Mouse (Mus musculus) bone marrow, adult 2 months (tissue): Measurements from ENCODE around the gene Chadl. TPM values are rescaled to one million over a fixed set of nuclear protein-coding genes. Genes with fewer than 3 reads are reported as not detected.

Source experiments
- H3K27ac ChIP-seq: fragments of 200-500 bp; 2 replicates; pipeline ENCODE4 v1.5.1; 2012; ENCODE audit warnings: low read depth, mild to moderate bottlenecking, control low read depth, inconsistent platforms, low read length; ENCODE audit not compliant: control insufficient read depth, poor library complexity, insufficient read depth
- H3K4me1 ChIP-seq: fragments of 200-500 bp; 2 replicates; pipeline ENCODE4 v1.6.1; 2011; ENCODE audit warnings: low read length; ENCODE audit not compliant: control insufficient read depth, insufficient read depth
- H3K4me3 ChIP-seq: fragments of 200-500 bp; replicated peaks from 2 replicates; pipeline ENCODE3; 2011; ENCODE audit warnings: mild to moderate bottlenecking, low read depth, low read length, control low read depth; ENCODE audit not compliant: control insufficient read depth
- CTCF ChIP-seq: fragments of 200-500 bp; IDR thresholded peaks from 2 replicates; pipeline ENCODE4 v1.5.1; 2011; ENCODE audit warnings: low read length, control low read depth; ENCODE audit not compliant: control insufficient read depth, insufficient read depth
- POLR2A ChIP-seq: fragments of 200-500 bp; IDR thresholded peaks from 2 replicates; pipeline ENCODE4 v1.6.1; 2011; ENCODE audit warnings: low read depth, mild to moderate bottlenecking, control low read depth, low read length, borderline replicate concordance; ENCODE audit not compliant: control insufficient read depth
- WGBS: fragments of 180-500 bp; shearing (Covaris S2); methylation state at CpG from one replicate; pipeline ENCODE4 v1.1.7; 2018; 5-methylcytosine and 5-hydroxymethylcytosine counted together
- polyA plus RNA-seq: library from polyadenylated mRNA; stranded (reverse); fragments of >200 nt; gene quantifications from 2 replicates; pipeline ENCODE4 v1.2.4, GENCODE M21; 2011; ENCODE audit warnings: low replicate concordance; ENCODE audit not compliant: missing spikeins, insufficient read depth, insufficient read length

The Chadl gene
- polyA plus RNA-seq, 1 experiment, result not detected

GRCm38 (mm10) chr15:81663281-81663680, 33.8 kb downstream of the Chadl start:
- TF ChIP-seq CTCF (no peak), POLR2A (no peak)
- H3K4me3 ChIP-seq, result no peak overlapping the region

GRCm38 (mm10) chr15:81661701-81662100, 35.4 kb downstream of the Chadl start:
- TF ChIP-seq CTCF (no peak), POLR2A (no peak)
- no peak overlapping the region for H3K27ac ChIP-seq
- H3K4me1 ChIP-seq, result no peaks in the 10 kb centered on the region
- 79% methylated on average over 2 of the region's 2 CpGs for WGBS
- H3K4me3 ChIP-seq, result no peak overlapping the region

More at GRCm38 (mm10) chr15:81663281-81663680, 33.8 kb downstream of the Chadl start:
- no peaks in the 10 kb centered on the region for H3K4me1 ChIP-seq
- WGBS, result 68% methylated on average over 10 of the region's 10 CpGs
- no peak overlapping the region for H3K27ac ChIP-seq

- TF ChIP-seq CTCF (no peak), POLR2A (no peak)
- Histone ChIP-seq H3K4me3 (no peak overlapping the region), H3K27ac (no peak overlapping the region), H3K4me1 (no peaks in the 10 kb centered on the region)
- 89% methylated on average over 7 of the region's 7 CpGs for WGBS
These were observed 46.5 kb downstream of the Chadl start for GRCm38 (mm10) chr15:81650636-81651035.

- Histone ChIP-seq H3K4me3 (no peak overlapping the region), H3K4me1 (no peaks in the 10 kb centered on the region), H3K27ac (no peak overlapping the region)
- TF ChIP-seq CTCF (no peak), POLR2A (no peak)
- 90% methylated on average over 8 of the region's 8 CpGs for WGBS
These were observed 47.3 kb downstream of the Chadl start for GRCm38 (mm10) chr15:81649516-81650455.

Other genes starting within 250 kb of the Chadl start
- gene Rbx1, start 231.0 kb downstream of the Chadl start, polyA plus RNA-seq, result 106 and 185 TPM in 2 replicates
- 22.3 and 55.4 TPM in 2 replicates for gene Ep300, start 111.9 kb downstream of the Chadl start, polyA plus RNA-seq
- 8.8 and 18.6 TPM in 2 replicates for gene L3mbtl2, start 33.4 kb downstream of the Chadl start, polyA plus RNA-seq
- 10.8 and 16.1 TPM in 2 replicates for gene Zc3h7b, start 47.8 kb upstream of the Chadl start, polyA plus RNA-seq
- gene Rangap1, start 48.2 kb upstream of the Chadl start, polyA plus RNA-seq, result 66.5 and 91.3 TPM in 2 replicates
- 6.4 and 16.2 TPM in 2 replicates for gene Tef, start 105.1 kb upstream of the Chadl start, polyA plus RNA-seq
- 6.6 and 9.2 TPM in 2 replicates for gene Tob2, start 161.5 kb upstream of the Chadl start, polyA plus RNA-seq
- gene Phf5a, start 174.6 kb upstream of the Chadl start, polyA plus RNA-seq, result 74.5 and 96.7 TPM in 2 replicates
- 41.0 and 71.1 TPM in 2 replicates for gene Aco2, start 175.0 kb upstream of the Chadl start, polyA plus RNA-seq
- gene Polr3h, start 229.0 kb upstream of the Chadl start, polyA plus RNA-seq, result 12.4 and 12.5 TPM in 2 replicates
- gene Csdc2, start 239.5 kb upstream of the Chadl start, polyA plus RNA-seq, result 0.80 TPM in 1 of 2 replicates, not detected in the other